Mouse (Mus musculus): Measurements from ENCODE around the gene Cdkn1b. TPM values are rescaled to one million over a fixed set of nuclear protein-coding genes. Genes with fewer than 3 reads are reported as not detected.

Gene Cdkn1b
- polyA plus RNA-seq, 1 experiment, result 84.8 TPM

DNA sequence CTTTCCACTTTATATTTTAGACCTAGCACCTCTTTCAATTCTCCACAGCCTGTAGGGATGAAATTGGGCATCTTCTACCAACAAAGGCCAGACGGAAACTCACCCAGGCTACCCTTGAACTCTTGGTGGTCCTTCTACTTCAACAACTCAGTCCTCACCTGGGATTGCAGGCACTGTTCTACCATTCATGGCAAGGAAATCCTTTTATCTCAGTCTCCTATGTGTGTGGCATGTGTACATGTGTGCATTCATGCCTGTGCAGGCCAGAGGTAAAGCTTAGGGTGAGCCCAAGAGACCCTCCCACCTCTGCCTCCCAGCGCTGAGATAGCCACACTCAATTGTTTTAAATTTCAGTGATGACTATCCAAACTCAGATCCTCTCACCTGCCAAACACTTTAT lies 34.7 kb upstream of the Cdkn1b start:
- Histone ChIP-seq H3K27ac (ENCODE audit: insufficient read depth, low read depth, low read length) (no peak overlapping the region), H3K4me3 (ENCODE audit: insufficient read depth, low read length) (no peak overlapping the region), H3K4me1 (ENCODE audit: control insufficient read depth, insufficient read depth, low read length) (peaks cover 5% of the 10 kb centered on the region; the same call in 1 of the 2 replicates)
- no peak for TF ChIP-seq POLR2A (IDR thresholded peaks at IDR 0.05; ENCODE audit: borderline replicate concordance, low read depth, low read length)
- no peak for TF ChIP-seq CTCF (IDR thresholded peaks at IDR 0.05; ENCODE audit: low read depth, low read length)

DNA sequence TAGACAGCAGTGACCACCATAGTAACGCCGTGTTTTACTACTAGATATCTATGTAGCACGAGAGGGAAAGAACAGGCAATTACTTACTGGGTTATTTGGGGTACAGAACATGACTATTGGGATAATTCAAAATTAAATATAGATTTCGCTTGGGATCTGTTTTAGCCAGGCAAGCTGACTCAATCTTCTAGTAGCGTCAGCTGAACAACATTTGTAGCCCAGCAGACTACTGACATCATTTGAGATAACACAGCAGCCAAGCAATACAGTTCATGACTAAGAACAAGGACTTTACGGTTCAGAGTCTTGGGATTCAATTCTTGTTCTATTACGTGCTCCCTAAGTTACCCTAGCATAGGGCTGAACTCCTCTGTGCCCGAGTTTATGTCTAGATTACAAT lies 33.7 kb upstream of the Cdkn1b start:
- no peak for TF ChIP-seq CTCF (IDR thresholded peaks at IDR 0.05; ENCODE audit: low read depth, low read length)
- TF ChIP-seq POLR2A (IDR thresholded peaks at IDR 0.05; ENCODE audit: borderline replicate concordance, low read depth, low read length), result no peak
- Histone ChIP-seq H3K27ac (ENCODE audit: insufficient read depth, low read depth, low read length) (no peak overlapping the region), H3K4me3 (ENCODE audit: insufficient read depth, low read length) (no peak overlapping the region), H3K4me1 (ENCODE audit: control insufficient read depth, insufficient read depth, low read length) (peaks cover 5% of the 10 kb centered on the region; the same call in 1 of the 2 replicates)

DNA sequence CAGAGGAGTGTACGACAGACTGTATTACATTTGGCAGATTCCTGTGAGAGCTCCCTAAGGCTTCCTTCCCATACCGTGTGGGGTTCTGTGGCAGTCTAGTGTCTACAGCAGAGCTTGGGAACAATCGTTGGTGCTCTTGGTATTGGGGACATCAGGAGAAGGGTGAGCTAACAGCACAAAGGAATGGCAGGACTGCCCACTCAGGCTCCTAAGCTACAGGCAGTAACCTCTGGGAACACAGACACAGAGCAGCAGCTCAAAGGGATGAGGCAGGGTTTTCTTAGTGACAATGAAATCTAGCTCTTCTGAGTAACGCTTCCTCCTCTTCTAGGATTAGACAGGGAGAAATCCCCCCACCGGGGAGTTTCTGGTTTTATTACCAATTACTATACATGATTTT lies 33.2 kb upstream of the Cdkn1b start:
- H3K27ac ChIP-seq (ENCODE audit: insufficient read depth, low read depth, low read length), result no peak overlapping the region
- TF ChIP-seq POLR2A (IDR thresholded peaks at IDR 0.05; ENCODE audit: borderline replicate concordance, low read depth, low read length), result no peak
- no peak for TF ChIP-seq CTCF (IDR thresholded peaks at IDR 0.05; ENCODE audit: low read depth, low read length)

DNA sequence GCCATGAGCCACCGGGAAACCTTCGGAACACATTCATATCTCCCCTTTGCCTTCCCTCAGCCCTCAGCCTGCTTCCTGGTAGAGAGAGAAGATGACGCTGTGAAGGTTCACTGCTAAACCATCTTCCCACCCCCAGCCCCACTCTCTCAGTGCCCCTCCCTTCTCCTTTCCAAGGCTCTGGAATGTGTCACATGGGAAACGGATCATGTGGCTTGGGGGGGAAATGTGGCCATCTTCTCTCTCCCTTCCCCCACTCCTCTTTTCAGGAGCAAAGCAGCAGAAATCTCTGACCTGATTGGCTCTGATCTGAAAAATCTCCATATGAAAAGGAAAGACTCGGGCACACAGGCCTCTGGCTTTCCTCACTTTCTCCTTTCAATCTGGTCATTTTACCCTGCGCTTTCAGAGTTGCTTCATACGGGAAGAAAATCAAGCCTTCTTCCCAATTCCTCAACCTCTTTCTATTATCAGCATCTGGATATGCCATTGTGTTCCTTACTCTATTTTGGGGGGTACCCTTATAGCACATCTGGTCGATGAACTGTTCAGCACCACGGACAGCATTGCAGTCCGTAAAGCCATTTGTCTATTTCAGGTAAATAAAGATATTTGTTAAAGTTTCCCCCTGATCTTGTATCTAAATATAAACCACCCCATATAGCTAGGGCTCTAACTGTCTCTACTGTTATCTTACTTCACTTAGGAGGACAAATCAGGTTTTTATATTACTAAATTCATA lies 32.3 kb upstream of the Cdkn1b start:
- Histone ChIP-seq H3K4me3 (ENCODE audit: insufficient read depth, low read length) (no peak overlapping the region), H3K4me1 (ENCODE audit: control insufficient read depth, insufficient read depth, low read length) (peaks cover 5% of the 10 kb centered on the region; the same call in 1 of the 2 replicates), H3K27ac (ENCODE audit: insufficient read depth, low read depth, low read length) (no peak overlapping the region)
- TF ChIP-seq POLR2A (IDR thresholded peaks at IDR 0.05; ENCODE audit: borderline replicate concordance, low read depth, low read length) (no peak), CTCF (IDR thresholded peaks at IDR 0.05; ENCODE audit: low read depth, low read length) (no peak)

More for the DNA sequence above, 33.2 kb upstream of the Cdkn1b start:
- H3K4me1 ChIP-seq (ENCODE audit: control insufficient read depth, insufficient read depth, low read length), result peaks cover 5% of the 10 kb centered on the region; the same call in 1 of the 2 replicates
- H3K4me3 ChIP-seq (ENCODE audit: insufficient read depth, low read length), result no peak overlapping the region

DNA sequence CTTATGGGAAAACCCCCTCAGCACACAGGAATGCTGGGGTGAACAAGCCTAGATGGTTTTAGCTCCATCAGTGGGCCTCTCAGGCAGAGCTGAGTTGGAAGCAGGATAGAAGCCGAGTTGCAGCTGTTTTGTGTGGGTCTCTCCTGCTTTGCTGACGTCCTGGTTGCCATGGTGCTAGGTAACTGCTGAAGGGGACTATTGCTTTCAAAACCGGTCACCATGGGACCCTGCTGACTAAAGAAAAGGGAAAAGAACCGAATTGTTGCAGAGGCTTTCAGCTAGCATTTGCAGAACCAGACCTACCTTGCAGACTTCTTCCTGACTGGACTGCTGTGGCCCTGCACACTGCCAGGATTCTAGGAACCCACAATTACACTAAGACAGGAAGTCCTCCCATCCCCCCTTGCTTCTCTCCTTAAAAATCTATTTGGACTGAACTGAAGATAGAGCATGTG lies 31.6 kb upstream of the Cdkn1b start:
- H3K4me3 ChIP-seq (ENCODE audit: insufficient read depth, low read length), result no peak overlapping the region
- no peak for TF ChIP-seq CTCF (IDR thresholded peaks at IDR 0.05; ENCODE audit: low read depth, low read length)
- TF ChIP-seq POLR2A (IDR thresholded peaks at IDR 0.05; ENCODE audit: borderline replicate concordance, low read depth, low read length), result no peak
- H3K4me1 ChIP-seq (ENCODE audit: control insufficient read depth, insufficient read depth, low read length), result peaks cover 5% of the 10 kb centered on the region; the same call in 1 of the 2 replicates
- no peak overlapping the region for H3K27ac ChIP-seq (ENCODE audit: insufficient read depth, low read depth, low read length)

DNA sequence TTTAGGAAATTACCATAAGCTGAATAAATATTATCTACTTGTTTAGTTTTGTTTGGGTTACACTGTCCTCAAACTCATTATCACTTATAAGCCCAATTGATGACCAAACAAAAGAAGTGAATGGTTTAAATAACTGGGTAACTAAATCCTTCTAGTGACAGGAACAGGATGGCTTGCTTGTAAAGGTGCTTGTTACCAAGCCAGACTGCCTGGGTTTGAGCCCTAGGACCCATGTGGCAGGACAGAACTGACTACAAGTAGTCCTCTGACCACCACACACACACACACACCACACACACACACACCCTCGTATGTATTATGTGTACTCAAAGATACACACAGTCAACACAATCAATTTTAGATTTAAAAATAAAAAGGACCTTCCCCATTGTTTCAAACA lies 30.4 kb upstream of the Cdkn1b start:
- TF ChIP-seq POLR2A (IDR thresholded peaks at IDR 0.05; ENCODE audit: borderline replicate concordance, low read depth, low read length) (no peak), CTCF (IDR thresholded peaks at IDR 0.05; ENCODE audit: low read depth, low read length) (no peak)
- Histone ChIP-seq H3K27ac (ENCODE audit: insufficient read depth, low read depth, low read length) (no peak overlapping the region), H3K4me3 (ENCODE audit: insufficient read depth, low read length) (no peak overlapping the region), H3K4me1 (ENCODE audit: control insufficient read depth, insufficient read depth, low read length) (peaks cover 5% of the 10 kb centered on the region; the same call in 1 of the 2 replicates)

DNA sequence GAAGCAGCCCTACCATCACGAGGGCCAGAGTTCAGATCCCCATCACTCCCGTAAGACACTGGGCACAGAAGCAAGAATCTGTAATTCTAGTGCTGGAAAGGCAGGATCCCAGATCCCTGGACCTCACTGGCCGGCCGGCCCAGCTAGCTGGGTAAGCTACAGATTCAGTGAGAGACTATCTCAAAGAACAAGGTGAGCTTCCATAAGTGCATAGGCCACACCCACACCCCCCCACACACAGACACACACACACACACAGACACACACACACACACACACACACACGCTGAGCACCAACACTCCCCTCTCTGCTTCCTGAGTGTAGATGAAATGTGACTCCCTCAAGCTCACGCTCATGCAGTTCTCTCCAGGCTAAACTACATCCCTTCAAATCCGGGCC lies 29.8 kb upstream of the Cdkn1b start:
- peaks cover 5% of the 10 kb centered on the region; the same call in 1 of the 2 replicates for H3K4me1 ChIP-seq (ENCODE audit: control insufficient read depth, insufficient read depth, low read length)
- H3K27ac ChIP-seq (ENCODE audit: insufficient read depth, low read depth, low read length), result no peak overlapping the region
- TF ChIP-seq POLR2A (IDR thresholded peaks at IDR 0.05; ENCODE audit: borderline replicate concordance, low read depth, low read length), result no peak
- TF ChIP-seq CTCF (IDR thresholded peaks at IDR 0.05; ENCODE audit: low read depth, low read length), result no peak
- no peak overlapping the region for H3K4me3 ChIP-seq (ENCODE audit: insufficient read depth, low read length)

DNA sequence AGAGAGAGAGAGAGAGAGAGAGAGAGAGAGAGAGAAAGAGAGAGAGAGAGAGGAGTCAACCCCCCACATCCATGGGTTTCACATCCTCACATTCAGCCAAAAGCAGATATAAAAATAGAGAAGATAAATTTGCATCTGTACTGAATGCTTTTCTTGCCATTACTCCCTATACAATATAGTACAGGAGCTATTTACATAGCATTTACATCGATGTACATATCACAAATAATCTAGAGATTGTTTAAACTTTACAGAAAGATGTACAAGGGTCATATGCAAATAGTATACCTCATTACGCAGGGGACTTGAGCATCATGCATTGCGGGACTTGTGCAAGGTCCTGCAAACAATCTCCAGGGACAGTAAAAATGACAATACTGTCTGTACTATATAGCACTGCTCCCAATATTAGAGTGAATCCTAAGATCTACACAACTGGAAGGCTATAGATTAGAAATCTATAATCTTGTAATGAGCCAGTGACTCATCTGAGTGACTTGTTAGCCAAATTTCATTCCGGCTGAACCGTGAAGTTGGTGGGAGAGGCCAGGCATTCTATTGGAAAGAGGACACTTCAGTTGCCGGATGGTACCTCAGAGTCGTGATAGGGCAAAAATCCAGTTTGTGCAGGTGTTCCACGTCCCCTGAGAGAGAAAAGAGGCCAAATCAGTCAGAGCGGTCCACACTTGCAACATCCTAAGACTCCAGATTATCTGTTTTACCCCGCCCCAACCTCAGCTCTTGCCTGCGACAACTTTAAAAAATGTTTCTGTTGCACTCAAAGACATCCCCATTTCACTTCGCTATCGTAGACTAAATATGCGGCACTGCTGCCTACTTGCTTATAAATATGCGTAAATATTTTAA lies 23.4 kb upstream of the Cdkn1b start:
- Histone ChIP-seq H3K4me1 (ENCODE audit: control insufficient read depth, insufficient read depth, low read length) (peaks cover 10% of the 10 kb centered on the region), H3K4me3 (ENCODE audit: insufficient read depth, low read length) (peak overlapping the region; percentile 77), H3K27ac (ENCODE audit: insufficient read depth, low read depth, low read length) (peak overlapping the region; percentile 77)
- TF ChIP-seq POLR2A (IDR thresholded peaks at IDR 0.05; ENCODE audit: borderline replicate concordance, low read depth, low read length), result no peak
- no peak for TF ChIP-seq CTCF (IDR thresholded peaks at IDR 0.05; ENCODE audit: low read depth, low read length)

DNA sequence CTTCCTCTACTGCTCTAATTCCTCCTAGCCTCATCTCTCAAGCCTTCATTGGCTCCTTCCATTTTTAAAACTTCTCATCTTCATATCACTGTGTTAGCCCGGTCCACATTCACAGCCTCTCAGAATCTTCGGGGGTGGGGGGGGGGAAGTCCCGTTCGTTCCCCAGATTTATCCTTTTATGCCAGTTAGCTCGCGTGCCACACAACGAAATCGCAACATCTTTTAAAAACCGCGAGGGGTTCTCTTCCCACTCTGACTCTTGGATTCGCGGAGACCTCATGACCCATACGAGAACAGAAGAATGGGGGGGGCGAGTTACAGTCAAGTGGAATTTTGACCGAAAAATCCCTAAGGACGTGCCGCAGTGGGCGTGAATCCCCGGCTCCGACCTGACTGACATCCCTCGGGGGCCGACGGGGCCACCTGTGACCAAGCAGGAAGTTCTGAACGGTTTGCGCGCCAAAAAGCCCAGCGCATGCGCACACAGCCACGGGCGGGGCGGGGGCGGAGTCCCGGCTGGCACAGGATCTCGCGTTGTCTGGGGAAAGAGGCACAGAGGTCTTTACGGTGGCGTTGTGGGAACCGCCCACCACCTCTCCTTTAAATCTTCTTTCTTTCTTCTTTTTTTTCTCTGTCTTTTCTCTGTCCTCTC lies 22.6 kb upstream of the Cdkn1b start:
- peak overlapping the region; percentile 99 for H3K27ac ChIP-seq (ENCODE audit: insufficient read depth, low read depth, low read length)

More for the DNA sequence above, 22.6 kb upstream of the Cdkn1b start:
- Histone ChIP-seq H3K4me1 (ENCODE audit: control insufficient read depth, insufficient read depth, low read length) (peaks cover 10% of the 10 kb centered on the region), H3K4me3 (ENCODE audit: insufficient read depth, low read length) (peak overlapping the region; percentile 77)
- TF ChIP-seq CTCF (IDR thresholded peaks at IDR 0.05; ENCODE audit: low read depth, low read length) (no peak), POLR2A (IDR thresholded peaks at IDR 0.05; ENCODE audit: borderline replicate concordance, low read depth, low read length) (peak; percentile 73; the same call in 1 of the 2 replicates)

Measured in bone marrow macrophage, adult 2 months (primary cell).